Mouse (Mus musculus): ENCODE results near the gene Plpp3. TPM values are rescaled to one million over a fixed set of nuclear protein-coding genes. Genes with fewer than 3 reads are reported as not detected.

The Plpp3 gene
- total RNA-seq, 1 experiment from 2014 or later = 1.1 TPM

Other genes with a start within 250 kb of the Plpp3 start
- gene Fyb2, start 243.9 kb upstream of the Plpp3 start, total RNA-seq (2017) = not detected in 2 replicates
- gene Prkaa2, start 47.5 kb upstream of the Plpp3 start, total RNA-seq (2017) = 1.8 and 1.9 TPM in 2 replicates